Mouse (Mus musculus): Measurements from ENCODE around the gene Arhgef7. TPM values are rescaled to one million over a fixed set of nuclear protein-coding genes. Genes with fewer than 3 reads are reported as not detected.

Arhgef7 gene
- polyA plus RNA-seq, 1 experiment from 2014 or later: 37.3 TPM

DNA sequence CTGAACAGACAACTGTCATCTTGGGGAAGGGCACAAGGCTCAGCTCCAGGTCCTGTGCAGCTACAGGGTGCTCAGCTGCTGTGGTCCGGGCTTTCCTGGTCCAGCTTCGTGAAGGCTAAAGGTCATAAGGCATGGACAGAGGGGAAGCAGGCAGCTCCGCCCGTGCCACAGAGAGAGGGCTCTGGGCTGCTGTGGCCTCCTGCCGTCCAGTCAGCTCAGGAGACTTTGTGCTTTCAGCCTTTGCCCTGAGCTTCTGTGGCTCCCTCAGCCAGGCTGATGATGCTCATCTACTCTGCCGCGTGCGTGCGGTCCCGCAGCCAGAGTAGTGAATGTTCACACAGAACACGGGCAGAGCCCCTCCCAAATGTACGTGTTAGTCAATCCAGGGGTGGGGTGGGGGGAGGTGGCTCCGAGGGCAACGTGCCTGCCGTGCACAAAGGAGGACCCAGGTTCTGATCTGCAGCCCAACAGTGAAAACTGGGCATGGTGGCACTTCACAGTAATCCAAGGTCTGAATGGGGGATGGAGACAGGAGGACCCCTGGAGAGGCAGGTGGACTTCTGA is 8.2 kb downstream of the Arhgef7 start:
- WGBS: 85% methylated on average over 13 of the region's 15 CpGs
- H3K9me3 ChIP-seq (ENCODE audit: control insufficient read depth, low read length): no peaks in the 10 kb centered on the region
- no peak overlapping the region for H3K9ac ChIP-seq (ENCODE audit: low read depth, low read length)
- H3K4me2 ChIP-seq (replicated peaks; ENCODE audit: low read depth, low read length): no peak overlapping the region
- H3K36me3 ChIP-seq (ENCODE audit: control insufficient read depth, insufficient read depth, low read length): no peaks in the 10 kb centered on the region
- H3K27me3 ChIP-seq (ENCODE audit: control insufficient read depth, insufficient read depth, low read length): no peaks in the 10 kb centered on the region
- no peak overlapping the region for H3K27ac ChIP-seq (ENCODE audit: low read depth, low read length)
- no peaks in the 10 kb centered on the region for H3K4me1 ChIP-seq (ENCODE audit: control insufficient read depth, insufficient read depth, low read length)
- no peak for ATAC-seq (ENCODE audit: low FRiP score, low TSS enrichment)
- no peak overlapping the region for H3K4me3 ChIP-seq (ENCODE audit: low read length)

DNA sequence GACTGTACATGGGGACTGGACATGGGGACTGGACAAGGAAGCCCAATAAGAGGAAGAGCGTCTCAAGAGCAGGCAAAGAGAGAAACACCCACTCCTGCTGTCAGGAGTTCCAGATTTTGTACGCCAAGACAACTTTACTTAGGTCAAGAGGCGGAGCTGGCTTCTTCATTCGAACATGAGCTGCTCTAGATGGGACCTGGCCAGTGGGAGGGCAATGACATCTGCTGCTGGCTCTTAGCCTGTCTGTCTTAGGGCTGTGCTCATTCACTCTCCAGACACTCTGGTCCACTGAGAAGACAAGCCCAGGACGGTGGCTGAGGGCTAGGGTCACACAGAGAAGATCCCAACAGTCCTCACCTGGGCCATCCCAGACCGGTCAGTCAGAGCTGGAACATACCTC is 9.6 kb downstream of the Arhgef7 start:
- no peaks in the 10 kb centered on the region for H3K27me3 ChIP-seq (ENCODE audit: control insufficient read depth, insufficient read depth, low read length)
- no peaks in the 10 kb centered on the region for H3K9me3 ChIP-seq (ENCODE audit: control insufficient read depth, low read length)
- 0 out of 2 replicates have a peak, but pooled peaks have one; percentile 39 for ATAC-seq (ENCODE audit: low FRiP score, low TSS enrichment)
- H3K4me1 ChIP-seq (ENCODE audit: control insufficient read depth, insufficient read depth, low read length): no peaks in the 10 kb centered on the region
- H3K9ac ChIP-seq (ENCODE audit: low read depth, low read length): no peak overlapping the region
- no peaks in the 10 kb centered on the region for H3K36me3 ChIP-seq (ENCODE audit: control insufficient read depth, insufficient read depth, low read length)
- no peak overlapping the region for H3K4me3 ChIP-seq (ENCODE audit: low read length)
- H3K27ac ChIP-seq (ENCODE audit: low read depth, low read length): no peak overlapping the region
- H3K4me2 ChIP-seq (replicated peaks; ENCODE audit: low read depth, low read length): no peak overlapping the region
- WGBS: 81% methylated on average over 6 of the region's 6 CpGs

DNA sequence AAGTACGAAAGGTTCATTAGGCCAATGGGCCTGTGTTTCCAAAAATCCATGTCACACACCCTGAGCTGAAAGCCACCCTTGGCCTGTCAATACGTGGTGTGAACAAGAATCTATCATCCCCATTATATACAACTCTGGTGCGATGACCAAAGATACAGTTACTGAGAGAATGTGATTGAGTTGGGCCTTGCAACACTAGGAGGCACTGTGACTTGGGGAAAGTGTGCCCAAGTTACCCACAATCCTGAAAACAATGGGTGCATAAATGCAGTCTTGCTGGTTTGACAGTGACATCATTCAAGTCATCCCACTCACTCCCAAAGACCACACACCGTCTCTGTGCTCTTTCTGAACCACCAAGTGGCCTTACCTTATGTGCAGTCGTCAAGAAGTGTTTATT is 11.6 kb downstream of the Arhgef7 start:
- H3K27ac ChIP-seq (ENCODE audit: low read depth, low read length): no peak overlapping the region
- H3K4me1 ChIP-seq (ENCODE audit: control insufficient read depth, insufficient read depth, low read length): no peaks in the 10 kb centered on the region
- 88% methylated on average over 5 of the region's 5 CpGs for WGBS
- no peak overlapping the region for H3K4me2 ChIP-seq (replicated peaks; ENCODE audit: low read depth, low read length)
- no peaks in the 10 kb centered on the region for H3K27me3 ChIP-seq (ENCODE audit: control insufficient read depth, insufficient read depth, low read length)
- ATAC-seq (ENCODE audit: low FRiP score, low TSS enrichment): no peak
- no peak overlapping the region for H3K9ac ChIP-seq (ENCODE audit: low read depth, low read length)
- no peaks in the 10 kb centered on the region for H3K9me3 ChIP-seq (ENCODE audit: control insufficient read depth, low read length)
- no peaks in the 10 kb centered on the region for H3K36me3 ChIP-seq (ENCODE audit: control insufficient read depth, insufficient read depth, low read length)
- no peak overlapping the region for H3K4me3 ChIP-seq (ENCODE audit: low read length)

DNA sequence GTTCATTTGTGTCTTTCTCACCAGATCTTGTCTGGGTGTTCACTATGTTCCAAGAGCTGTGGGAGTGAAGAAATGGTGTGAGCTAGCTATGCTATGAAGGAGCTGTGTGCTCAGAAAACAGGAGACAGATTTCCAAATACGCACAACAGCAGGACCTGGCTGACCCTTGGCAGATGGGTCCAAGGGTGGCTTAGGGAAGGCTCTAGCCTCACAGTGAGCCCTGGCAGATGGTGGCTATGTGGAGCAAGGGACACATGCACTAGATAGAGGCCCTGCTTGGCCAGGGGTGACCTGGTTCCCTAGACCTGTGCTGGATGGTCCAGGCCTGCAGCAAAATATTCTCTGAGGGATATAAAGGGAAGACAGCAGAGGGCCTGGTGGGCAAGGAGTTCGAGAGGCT is 13.3 kb downstream of the Arhgef7 start:
- Histone ChIP-seq H3K9ac (ENCODE audit: low read depth, low read length) (no peak overlapping the region), H3K27ac (ENCODE audit: low read depth, low read length) (no peak overlapping the region), H3K9me3 (ENCODE audit: control insufficient read depth, low read length) (no peaks in the 10 kb centered on the region), H3K36me3 (ENCODE audit: control insufficient read depth, insufficient read depth, low read length) (no peaks in the 10 kb centered on the region), H3K4me3 (ENCODE audit: low read length) (no peak overlapping the region), H3K4me1 (ENCODE audit: control insufficient read depth, insufficient read depth, low read length) (no peaks in the 10 kb centered on the region), H3K27me3 (ENCODE audit: control insufficient read depth, insufficient read depth, low read length) (no peaks in the 10 kb centered on the region; the same call in 1 of the 2 replicates), H3K4me2 (replicated peaks; ENCODE audit: low read depth, low read length) (no peak overlapping the region)
- no peak for ATAC-seq (ENCODE audit: low FRiP score, low TSS enrichment)
- 91% methylated on average over 2 of the region's 2 CpGs for WGBS

DNA sequence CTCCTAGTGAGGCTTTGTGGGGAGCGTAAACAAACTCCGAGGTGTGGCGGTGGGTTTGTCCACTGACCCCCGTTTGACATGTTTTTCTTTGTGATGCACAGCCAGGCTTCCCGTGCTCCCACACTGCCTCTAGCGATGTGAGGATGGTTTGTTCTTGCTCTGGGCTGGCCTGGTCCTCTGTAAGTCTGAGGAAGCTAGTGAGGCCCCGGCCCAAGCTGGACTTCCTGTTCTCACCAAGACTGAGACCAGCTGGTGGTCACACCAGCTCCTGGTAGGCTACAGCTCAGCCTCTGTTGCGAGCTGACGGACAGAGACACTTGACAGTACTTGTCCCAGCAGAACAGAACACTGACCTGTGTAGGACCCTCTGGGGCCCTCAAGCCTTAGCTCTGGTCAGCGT is 16.1 kb downstream of the Arhgef7 start:
- no peak overlapping the region for H3K9ac ChIP-seq (ENCODE audit: low read depth, low read length)
- H3K4me1 ChIP-seq (ENCODE audit: control insufficient read depth, insufficient read depth, low read length): no peaks in the 10 kb centered on the region
- 0 out of 2 replicates have a peak, but pooled peaks have one; percentile 60 for ATAC-seq (ENCODE audit: low FRiP score, low TSS enrichment)
- H3K4me3 ChIP-seq (ENCODE audit: low read length): no peak overlapping the region
- no peaks in the 10 kb centered on the region; the same call in 1 of the 2 replicates for H3K27me3 ChIP-seq (ENCODE audit: control insufficient read depth, insufficient read depth, low read length)
- H3K36me3 ChIP-seq (ENCODE audit: control insufficient read depth, insufficient read depth, low read length): no peaks in the 10 kb centered on the region
- H3K27ac ChIP-seq (ENCODE audit: low read depth, low read length): no peak overlapping the region
- 42% methylated on average over 10 of the region's 10 CpGs for WGBS
- no peaks in the 10 kb centered on the region for H3K9me3 ChIP-seq (ENCODE audit: control insufficient read depth, low read length)
- no peak overlapping the region for H3K4me2 ChIP-seq (replicated peaks; ENCODE audit: low read depth, low read length)

DNA sequence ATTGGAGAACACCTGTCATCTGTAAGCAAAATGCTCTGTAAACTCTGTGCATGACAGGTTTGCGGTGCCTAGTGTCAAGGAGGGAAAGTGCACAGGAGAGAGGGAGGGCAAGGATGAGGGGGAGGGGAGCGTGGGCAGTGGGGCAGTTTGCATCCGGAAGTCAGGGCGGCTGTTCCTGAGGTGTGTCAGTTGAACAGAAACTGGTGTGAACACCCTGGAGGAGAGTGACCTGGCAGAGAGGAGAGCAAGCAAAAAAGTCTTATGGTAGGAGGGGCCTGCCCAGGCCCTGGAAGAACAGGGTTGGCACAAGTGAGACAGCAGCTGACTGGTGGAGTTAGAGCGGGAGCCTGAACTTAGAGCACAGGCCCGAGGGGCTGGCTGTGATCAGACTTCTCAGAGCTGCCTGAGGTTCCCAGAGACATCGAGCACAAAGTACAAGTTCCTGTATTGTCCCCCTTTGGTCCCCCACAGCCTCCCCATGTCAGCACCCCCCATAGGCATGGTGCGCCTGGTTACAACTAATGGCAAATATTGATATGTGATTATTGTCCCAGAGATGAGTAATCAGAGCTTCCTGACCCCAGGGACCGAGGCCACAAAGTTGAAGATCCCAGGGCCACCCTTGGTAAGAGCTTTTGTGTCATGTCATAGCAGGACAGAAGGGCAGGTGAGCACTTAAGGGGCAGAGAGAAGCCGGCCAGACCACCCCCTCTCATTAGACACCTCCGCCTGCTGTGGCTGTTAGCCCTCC is 19.5 kb downstream of the Arhgef7 start:
- Histone ChIP-seq H3K4me1 (ENCODE audit: control insufficient read depth, insufficient read depth, low read length) (no peaks in the 10 kb centered on the region), H3K9ac (ENCODE audit: low read depth, low read length) (no peak overlapping the region), H3K4me2 (replicated peaks; ENCODE audit: low read depth, low read length) (no peak overlapping the region), H3K27ac (ENCODE audit: low read depth, low read length) (no peak overlapping the region), H3K9me3 (ENCODE audit: control insufficient read depth, low read length) (no peaks in the 10 kb centered on the region), H3K36me3 (ENCODE audit: control insufficient read depth, insufficient read depth, low read length) (no peaks in the 10 kb centered on the region), H3K27me3 (ENCODE audit: control insufficient read depth, insufficient read depth, low read length) (no peaks in the 10 kb centered on the region; the same call in 1 of the 2 replicates), H3K4me3 (ENCODE audit: low read length) (no peak overlapping the region)
- WGBS: 52% methylated on average over 11 of the region's 11 CpGs
- ATAC-seq (ENCODE audit: low FRiP score, low TSS enrichment): no peak

DNA sequence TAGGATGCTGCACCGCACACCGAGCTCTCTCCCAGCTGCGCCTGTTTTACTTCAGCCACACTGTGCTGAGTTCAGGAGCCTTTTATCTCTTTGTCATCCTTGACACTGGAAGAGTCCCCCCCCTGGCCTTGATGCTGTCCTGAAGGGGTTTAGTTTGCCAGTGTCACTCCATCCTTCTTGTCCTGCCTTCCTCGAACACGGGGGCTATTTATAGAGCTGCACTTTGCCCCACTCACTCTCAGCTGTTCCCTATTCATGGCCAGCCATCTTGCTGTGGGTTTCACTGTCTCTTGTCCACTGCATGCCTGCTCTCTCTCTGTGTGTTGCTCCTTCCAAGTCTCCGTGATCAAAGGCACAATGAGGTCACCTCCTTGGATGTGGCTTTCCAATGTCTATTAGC is 22.0 kb downstream of the Arhgef7 start:
- H3K36me3 ChIP-seq (ENCODE audit: control insufficient read depth, insufficient read depth, low read length): no peaks in the 10 kb centered on the region
- H3K4me1 ChIP-seq (ENCODE audit: control insufficient read depth, insufficient read depth, low read length): no peaks in the 10 kb centered on the region
- H3K4me3 ChIP-seq (ENCODE audit: low read length): no peak overlapping the region
- ATAC-seq (ENCODE audit: low FRiP score, low TSS enrichment): no peak
- H3K4me2 ChIP-seq (replicated peaks; ENCODE audit: low read depth, low read length): no peak overlapping the region
- H3K27me3 ChIP-seq (ENCODE audit: control insufficient read depth, insufficient read depth, low read length): no peaks in the 10 kb centered on the region; the same call in 1 of the 2 replicates
- WGBS: 71% methylated on average over 6 of the region's 6 CpGs
- no peaks in the 10 kb centered on the region for H3K9me3 ChIP-seq (ENCODE audit: control insufficient read depth, low read length)
- no peak overlapping the region for H3K27ac ChIP-seq (ENCODE audit: low read depth, low read length)
- no peak overlapping the region for H3K9ac ChIP-seq (ENCODE audit: low read depth, low read length)

DNA sequence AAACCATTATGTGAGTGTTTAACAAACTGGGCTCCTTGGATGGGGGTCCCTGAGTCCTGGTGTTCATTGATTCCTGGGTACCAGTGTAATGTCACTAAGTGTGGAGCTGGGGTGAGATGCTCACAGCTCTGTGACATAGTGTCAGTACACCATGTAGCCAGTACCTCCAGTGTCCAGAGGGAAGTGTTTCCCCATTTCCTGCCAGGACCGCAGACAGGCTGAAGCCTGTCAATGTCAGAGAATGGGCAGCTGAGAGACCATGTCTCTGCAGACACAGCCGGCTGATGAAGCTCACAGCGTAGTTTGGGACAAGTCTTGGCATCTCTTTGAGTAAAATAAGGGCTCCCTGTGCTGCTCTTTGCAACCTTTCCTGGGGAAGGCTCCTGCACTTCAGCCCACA is 24.8 kb downstream of the Arhgef7 start:
- no peaks in the 10 kb centered on the region for H3K9me3 ChIP-seq (ENCODE audit: control insufficient read depth, low read length)
- no peak overlapping the region for H3K27ac ChIP-seq (ENCODE audit: low read depth, low read length)
- H3K4me1 ChIP-seq (ENCODE audit: control insufficient read depth, insufficient read depth, low read length): peaks cover 4% of the 10 kb centered on the region; the same call in 1 of the 2 replicates
- H3K36me3 ChIP-seq (ENCODE audit: control insufficient read depth, insufficient read depth, low read length): no peaks in the 10 kb centered on the region
- no peak overlapping the region for H3K4me3 ChIP-seq (ENCODE audit: low read length)
- WGBS: 73% methylated on average over 3 of the region's 3 CpGs
- H3K9ac ChIP-seq (ENCODE audit: low read depth, low read length): no peak overlapping the region
- no peaks in the 10 kb centered on the region for H3K27me3 ChIP-seq (ENCODE audit: control insufficient read depth, insufficient read depth, low read length)
- H3K4me2 ChIP-seq (replicated peaks; ENCODE audit: low read depth, low read length): no peak overlapping the region
- ATAC-seq (ENCODE audit: low FRiP score, low TSS enrichment): no peak

DNA sequence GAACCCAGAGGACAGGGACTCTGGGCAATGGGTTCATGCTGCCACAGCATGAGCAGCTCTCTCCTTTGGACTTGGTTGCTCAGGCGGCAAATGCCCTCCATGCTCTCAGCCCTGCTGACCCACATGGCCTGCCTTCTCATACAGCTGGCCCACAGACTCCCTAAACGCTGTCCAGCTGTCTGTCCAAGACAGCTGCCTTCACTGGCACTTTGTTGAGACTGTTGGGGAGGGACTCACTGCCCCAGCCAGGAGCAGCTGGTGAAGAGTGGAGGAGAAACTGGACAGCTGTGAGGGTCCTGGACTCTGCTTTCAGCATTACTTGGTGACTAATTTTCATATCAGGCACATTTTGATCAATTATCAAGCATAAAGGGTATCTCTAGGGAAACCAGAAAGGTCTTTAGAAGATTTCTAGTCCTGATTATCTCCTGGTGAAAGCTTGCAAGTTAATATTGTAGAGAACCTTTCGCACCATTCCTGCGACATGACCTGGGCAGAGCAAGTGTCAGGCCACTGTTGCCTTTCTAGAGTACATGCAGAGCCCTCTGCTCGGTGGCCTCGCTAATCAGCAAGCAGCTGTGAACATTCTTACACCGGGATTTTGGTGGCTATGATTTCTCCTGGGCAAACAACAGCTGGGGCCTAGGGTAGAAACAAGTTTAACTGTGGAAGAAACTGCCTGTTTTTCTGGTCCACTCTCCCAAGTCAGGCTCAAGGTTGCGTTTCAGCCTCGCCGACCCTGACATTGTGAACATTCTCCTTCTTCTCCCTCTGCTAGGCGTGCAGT is 25.8 kb downstream of the Arhgef7 start:
- ATAC-seq (ENCODE audit: low FRiP score, low TSS enrichment): no peak
- Histone ChIP-seq H3K27ac (ENCODE audit: low read depth, low read length) (no peak overlapping the region), H3K4me3 (ENCODE audit: low read length) (no peak overlapping the region), H3K4me1 (ENCODE audit: control insufficient read depth, insufficient read depth, low read length) (peaks cover 8% of the 10 kb centered on the region; the same call in 1 of the 2 replicates), H3K27me3 (ENCODE audit: control insufficient read depth, insufficient read depth, low read length) (no peaks in the 10 kb centered on the region), H3K4me2 (replicated peaks; ENCODE audit: low read depth, low read length) (no peak overlapping the region), H3K9ac (ENCODE audit: low read depth, low read length) (no peak overlapping the region), H3K9me3 (ENCODE audit: control insufficient read depth, low read length) (no peaks in the 10 kb centered on the region), H3K36me3 (ENCODE audit: control insufficient read depth, insufficient read depth, low read length) (no peaks in the 10 kb centered on the region)
- 71% methylated on average over 11 of the region's 11 CpGs for WGBS
